Mouse (Mus musculus): ENCODE measurements around the gene Olfr401. TPM values are rescaled to one million over a fixed set of nuclear protein-coding genes. Genes with fewer than 3 reads are reported as not detected.

Gene Olfr401
- total and polyA plus RNA-seq, 2 experiments from 2014 or later, result not detected

DNA sequence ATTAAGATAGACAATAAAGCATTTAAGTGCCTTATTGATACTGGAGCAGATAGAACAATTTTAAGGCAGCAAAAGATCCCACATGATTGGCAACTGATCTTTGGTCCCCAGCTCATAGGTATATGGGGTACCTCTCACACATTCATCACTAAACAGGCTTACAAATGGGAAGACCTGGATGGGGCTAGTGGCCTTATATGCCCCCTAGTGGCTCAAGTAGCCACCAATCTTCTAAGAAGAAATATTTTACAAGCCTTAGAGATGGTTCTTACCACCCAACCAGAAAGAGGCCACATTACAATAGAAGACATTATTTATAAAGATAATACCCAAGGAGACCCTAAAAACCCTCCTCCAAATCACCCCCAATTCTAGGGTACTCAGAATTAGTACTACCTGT lies 32.4 kb downstream of the Olfr401 start:
- Histone ChIP-seq H3K4me3 (ENCODE audit: low read depth, low read length) (no peak overlapping the region), H3K9ac (replicated peaks; ENCODE audit: low read length, poor library complexity, severe bottlenecking) (no peak overlapping the region), H3K4me1 (ENCODE audit: insufficient read depth, low read length) (no peaks in the 10 kb centered on the region), H3K9me3 (ENCODE audit: low read length) (peaks cover 31% of the 10 kb centered on the region), H3K4me2 (ENCODE audit: low read depth, low read length, poor library complexity, severe bottlenecking) (no peak overlapping the region), H3K36me3 (ENCODE audit: insufficient read depth, low read length) (no peaks in the 10 kb centered on the region), H3K27me3 (ENCODE audit: insufficient read depth, low read length) (no peaks in the 10 kb centered on the region), H3K27ac (ENCODE audit: low read depth, low read length) (no peak overlapping the region)
- DNase-seq (ENCODE audit: low spot score), result no peak
- ATAC-seq (ENCODE audit: low FRiP score), result no peak
- no peak for TF ChIP-seq CTCF (IDR thresholded peaks at IDR 0.05)

DNA sequence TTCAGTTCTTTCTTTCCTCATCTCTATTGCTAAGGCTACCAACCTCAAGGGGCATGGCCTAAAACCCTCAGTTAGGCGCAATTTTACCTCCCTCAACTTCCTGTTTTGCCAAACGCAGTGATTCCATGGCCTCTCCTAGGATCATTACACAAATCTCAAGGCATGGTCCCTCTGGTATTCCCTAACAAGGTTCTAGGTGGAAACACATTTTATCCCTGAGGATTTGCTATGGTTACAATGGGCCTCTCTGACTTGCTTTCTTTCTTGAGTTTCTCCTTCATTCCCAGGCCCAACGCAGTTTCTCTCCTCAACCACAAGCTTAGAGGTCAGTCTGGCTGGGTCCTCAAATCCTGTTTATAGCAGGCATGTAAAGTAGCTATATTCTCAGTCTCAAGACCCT lies 39.7 kb downstream of the Olfr401 start, which contains the start of gene Olfr402:
Gene Olfr402, plus strand, starts transcription at position 301 of the 400 bp plus-strand sequence.
- no peak for ATAC-seq (ENCODE audit: low FRiP score)
- TF ChIP-seq CTCF (IDR thresholded peaks at IDR 0.05), result no peak

DNA sequence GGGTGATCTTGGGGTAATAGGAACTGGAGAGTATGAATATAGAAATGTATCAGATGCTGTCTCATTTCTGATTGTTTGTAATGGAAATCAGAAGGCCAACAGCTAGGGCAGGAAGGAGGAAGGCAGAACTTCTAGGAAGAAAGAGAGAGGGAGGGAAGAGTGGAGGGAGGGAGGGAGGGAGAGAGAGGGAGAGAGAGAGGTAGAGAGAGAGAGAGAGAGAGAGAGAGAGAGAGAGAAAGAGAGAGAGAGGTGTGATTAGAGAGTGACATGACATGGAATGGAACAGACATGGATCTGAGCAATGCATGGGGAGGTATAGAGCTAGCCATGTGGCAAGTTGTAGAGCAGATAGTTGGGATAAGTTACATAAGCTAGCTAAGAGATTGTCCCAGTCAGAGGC lies 55.3 kb downstream of the Olfr401 start:
- no peak overlapping the region for H3K27ac ChIP-seq (ENCODE audit: low read depth, low read length)
- H3K36me3 ChIP-seq (ENCODE audit: insufficient read depth, low read length), result no peaks in the 10 kb centered on the region
- H3K9ac ChIP-seq (replicated peaks; ENCODE audit: low read length, poor library complexity, severe bottlenecking), result no peak overlapping the region
- H3K4me2 ChIP-seq (ENCODE audit: low read depth, low read length, poor library complexity, severe bottlenecking), result no peak overlapping the region
- H3K4me1 ChIP-seq (ENCODE audit: insufficient read depth, low read length), result no peaks in the 10 kb centered on the region
- DNase-seq (ENCODE audit: low spot score) (no peak), ATAC-seq (ENCODE audit: low FRiP score) (no peak)
- H3K4me3 ChIP-seq (ENCODE audit: low read depth, low read length), result no peak overlapping the region
- no peak for TF ChIP-seq CTCF (IDR thresholded peaks at IDR 0.05)
- H3K27me3 ChIP-seq (ENCODE audit: insufficient read depth, low read length), result no peaks in the 10 kb centered on the region
- H3K9me3 ChIP-seq (ENCODE audit: low read length), result peaks cover 4% of the 10 kb centered on the region; the same call in 1 of the 2 replicates

More for the DNA sequence above, 39.7 kb downstream of the Olfr401 start, which contains the start of gene Olfr402:
- H3K9ac ChIP-seq (replicated peaks; ENCODE audit: low read length, poor library complexity, severe bottlenecking), result no peak within 1 kb of the TSS
- H3K4me3 ChIP-seq (ENCODE audit: low read depth, low read length), result no peak within 1 kb of the TSS
- peaks cover 19% of the 10 kb centered on the region for H3K9me3 ChIP-seq (ENCODE audit: low read length)
- H3K4me2 ChIP-seq (ENCODE audit: low read depth, low read length, poor library complexity, severe bottlenecking), result no peak within 1 kb of the TSS
- H3K27me3 ChIP-seq (ENCODE audit: insufficient read depth, low read length), result no peaks in the 10 kb centered on the region
- H3K4me1 ChIP-seq (ENCODE audit: insufficient read depth, low read length), result no peaks in the 10 kb centered on the region
- WGBS, result 52% methylated on average over 3 of the region's 3 CpGs
- no peak within 1 kb of the TSS for H3K27ac ChIP-seq (ENCODE audit: low read depth, low read length)
- no peaks in the 10 kb centered on the region for H3K36me3 ChIP-seq (ENCODE audit: insufficient read depth, low read length)
- DNase-seq (ENCODE audit: low spot score), result no peak

Other genes starting within 250 kb of the Olfr401 start
- gene Olfr394, start 222.9 kb upstream of the Olfr401 start, total RNA-seq (2014; rRNA removed), result not detected in 2 replicates
- not detected in 2 replicates for gene Olfr394, start 222.9 kb upstream of the Olfr401 start, polyA plus RNA-seq (2015; fragmentation: Nextera tagmentation; extraction: Ambion mirVana)
- not detected in 2 replicates for gene Olfr395, start 204.4 kb upstream of the Olfr401 start, total RNA-seq (2014; rRNA removed)
- gene Olfr395, start 204.4 kb upstream of the Olfr401 start, polyA plus RNA-seq (2015; fragmentation: Nextera tagmentation; extraction: Ambion mirVana), result not detected in 2 replicates
- not detected in 2 replicates for gene Olfr23, start 177.0 kb upstream of the Olfr401 start, total RNA-seq (2014; rRNA removed)
- gene Olfr23, start 177.0 kb upstream of the Olfr401 start, polyA plus RNA-seq (2015; fragmentation: Nextera tagmentation; extraction: Ambion mirVana), result not detected in 2 replicates
- gene Olfr397, start 152.9 kb upstream of the Olfr401 start, total RNA-seq (2014; rRNA removed), result not detected in 2 replicates
- gene Olfr397, start 152.9 kb upstream of the Olfr401 start, polyA plus RNA-seq (2015; fragmentation: Nextera tagmentation; extraction: Ambion mirVana), result not detected in 2 replicates
- gene Olfr398, start 123.3 kb upstream of the Olfr401 start, total RNA-seq (2014; rRNA removed), result not detected in 2 replicates
- not detected in 2 replicates for gene Olfr398, start 123.3 kb upstream of the Olfr401 start, polyA plus RNA-seq (2015; fragmentation: Nextera tagmentation; extraction: Ambion mirVana)
- gene Olfr139, start 57.2 kb upstream of the Olfr401 start, total RNA-seq (2014; rRNA removed), result not detected in 2 replicates
- not detected in 2 replicates for gene Olfr139, start 57.2 kb upstream of the Olfr401 start, polyA plus RNA-seq (2015; fragmentation: Nextera tagmentation; extraction: Ambion mirVana)
- gene Olfr399, start 57.1 kb upstream of the Olfr401 start, total RNA-seq (2014; rRNA removed), result not detected in 2 replicates
- gene Olfr399, start 57.1 kb upstream of the Olfr401 start, polyA plus RNA-seq (2015; fragmentation: Nextera tagmentation; extraction: Ambion mirVana), result not detected in 2 replicates
- not detected in 2 replicates for gene Zfp616, start 43.8 kb upstream of the Olfr401 start, total RNA-seq (2014; rRNA removed)
- not detected in 2 replicates for gene Zfp616, start 43.8 kb upstream of the Olfr401 start, polyA plus RNA-seq (2015; fragmentation: Nextera tagmentation; extraction: Ambion mirVana)
- gene Olfr402, start 39.8 kb downstream of the Olfr401 start, total RNA-seq (2014; rRNA removed), result not detected in 2 replicates
- not detected in 2 replicates for gene Olfr402, start 39.8 kb downstream of the Olfr401 start, polyA plus RNA-seq (2015; fragmentation: Nextera tagmentation; extraction: Ambion mirVana)
- gene Olfr403, start 72.5 kb downstream of the Olfr401 start, total RNA-seq (2014; rRNA removed), result not detected in 2 replicates
- gene Olfr403, start 72.5 kb downstream of the Olfr401 start, polyA plus RNA-seq (2015; fragmentation: Nextera tagmentation; extraction: Ambion mirVana), result not detected in 2 replicates
- gene Olfr43, start 97.7 kb downstream of the Olfr401 start, total RNA-seq (2014; rRNA removed), result not detected in 2 replicates
- gene Olfr43, start 97.7 kb downstream of the Olfr401 start, polyA plus RNA-seq (2015; fragmentation: Nextera tagmentation; extraction: Ambion mirVana), result not detected in 2 replicates
- gene Olfr406, start 146.1 kb downstream of the Olfr401 start, total RNA-seq (2014; rRNA removed), result not detected in 2 replicates
- gene Olfr406, start 146.1 kb downstream of the Olfr401 start, polyA plus RNA-seq (2015; fragmentation: Nextera tagmentation; extraction: Ambion mirVana), result not detected in 2 replicates
- gene Olfr59, start 170.0 kb downstream of the Olfr401 start, total RNA-seq (2014; rRNA removed), result not detected in 2 replicates
- gene Olfr59, start 170.0 kb downstream of the Olfr401 start, polyA plus RNA-seq (2015; fragmentation: Nextera tagmentation; extraction: Ambion mirVana), result not detected in 2 replicates
- gene Olfr410, start 224.3 kb downstream of the Olfr401 start, total RNA-seq (2014; rRNA removed), result not detected in 2 replicates
- gene Olfr410, start 224.3 kb downstream of the Olfr401 start, polyA plus RNA-seq (2015; fragmentation: Nextera tagmentation; extraction: Ambion mirVana), result not detected in 2 replicates
- gene Olfr411, start 238.9 kb downstream of the Olfr401 start, total RNA-seq (2014; rRNA removed), result not detected in 2 replicates
- gene Olfr411, start 238.9 kb downstream of the Olfr401 start, polyA plus RNA-seq (2015; fragmentation: Nextera tagmentation; extraction: Ambion mirVana), result not detected in 2 replicates
- gene Olfr412, start 248.4 kb downstream of the Olfr401 start, total RNA-seq (2014; rRNA removed), result not detected in 2 replicates
- not detected in 2 replicates for gene Olfr412, start 248.4 kb downstream of the Olfr401 start, polyA plus RNA-seq (2015; fragmentation: Nextera tagmentation; extraction: Ambion mirVana)